Mouse (Mus musculus) embryonic facial prominence, embryonic 10.5 days (tissue): Measurements from ENCODE around the gene Aldh3b2. TPM values are rescaled to one million over a fixed set of nuclear protein-coding genes. Genes with fewer than 3 reads are reported as not detected.

Experiments
- DNase-seq: peaks from one replicate; pipeline ENCODE4 v3.0.0-alpha.2; 2017; ENCODE audit warnings: low spot score
- H3K27ac ChIP-seq: fragments of 300-500 bp; sonication (generic); replicated peaks from 2 replicates; pipeline ENCODE4 v1.5.1; 2016; ENCODE audit warnings: mild to moderate bottlenecking
- H3K27me3 ChIP-seq: fragments of 300-500 bp; sonication (generic); replicated peaks from 2 replicates; pipeline ENCODE4 v1.6.1; 2016; ENCODE audit warnings: low read depth, mild to moderate bottlenecking; ENCODE audit not compliant: poor library complexity, severe bottlenecking
- H3K36me3 ChIP-seq: fragments of 300-500 bp; sonication (generic); replicated peaks from 2 replicates; pipeline ENCODE4 v1.6.1; 2016; ENCODE audit warnings: mild to moderate bottlenecking, moderate library complexity
- H3K4me1 ChIP-seq: fragments of 300-500 bp; sonication (generic); 2 replicates; pipeline ENCODE4 v1.6.1; 2016
- H3K4me3 ChIP-seq: fragments of 300-500 bp; sonication (generic); 2 replicates; pipeline ENCODE4 v1.5.1; 2016; ENCODE audit warnings: mild to moderate bottlenecking, moderate library complexity
- H3K9me3 ChIP-seq: fragments of 300-500 bp; sonication (generic); 2 replicates; pipeline ENCODE4 v1.6.1; 2016; ENCODE audit warnings: mild to moderate bottlenecking
- WGBS: fragments of 180-500 bp; shearing (Covaris S2); methylation state at CpG from one replicate; pipeline ENCODE4 v1.1.7; 2016; 5-methylcytosine and 5-hydroxymethylcytosine counted together
- polyA plus RNA-seq: library from polyadenylated mRNA; unstranded; fragments of >200 nt; fragmentation: Nextera tagmentation; extraction: Ambion mirVana; gene quantifications from 2 replicates; pipeline ENCODE4 v1.2.1, GENCODE M21; 2016

The Aldh3b2 gene
- 1.1 and 1.2 TPM in 2 replicates for polyA plus RNA-seq

- WGBS, result 29% methylated on average over 9 of the region's 9 CpGs
- Histone ChIP-seq H3K27ac (no peak within 1 kb of the TSS; the same call in none of the 2 replicates), H3K27me3 (no peaks in the 10 kb centered on the region), H3K36me3 (no peaks in the 10 kb centered on the region), H3K9me3 (no peaks in the 10 kb centered on the region), H3K4me3 (no peak within 1 kb of the TSS), H3K4me1 (peaks cover 34% of the 10 kb centered on the region)
- peak; percentile 53 for DNase-seq
Observed at GRCm38 (mm10) chr19:3972229-3972628, at the start of gene Aldh3b2. Gene Aldh3b2 (plus strand): TSS chr19:3972328.

- Histone ChIP-seq H3K9me3 (no peaks in the 10 kb centered on the region), H3K27me3 (no peaks in the 10 kb centered on the region), H3K27ac (peak overlapping the region; percentile 59), H3K36me3 (no peaks in the 10 kb centered on the region), H3K4me3 (no peak overlapping the region), H3K4me1 (peaks cover 35% of the 10 kb centered on the region)
- 53% methylated on average over 10 of the region's 10 CpGs for WGBS
- no peak for DNase-seq
Observed at GRCm38 (mm10) chr19:3922661-3923371, 49.3 kb upstream of the Aldh3b2 start.

GRCm38 (mm10) chr19:3923586-3923985, 48.5 kb upstream of the Aldh3b2 start:
- Histone ChIP-seq H3K27me3 (no peaks in the 10 kb centered on the region), H3K4me1 (peaks cover 35% of the 10 kb centered on the region), H3K4me3 (no peak overlapping the region), H3K36me3 (no peaks in the 10 kb centered on the region), H3K27ac (peak overlapping the region; percentile 59), H3K9me3 (no peaks in the 10 kb centered on the region)
- WGBS, result 47% methylated on average over 13 of the region's 13 CpGs
- DNase-seq, result no peak

GRCm38 (mm10) chr19:3924190-3924589, 47.9 kb upstream of the Aldh3b2 start:
- Histone ChIP-seq H3K4me3 (no peak overlapping the region), H3K27ac (peak overlapping the region; percentile 59), H3K36me3 (no peaks in the 10 kb centered on the region), H3K27me3 (no peaks in the 10 kb centered on the region), H3K9me3 (no peaks in the 10 kb centered on the region), H3K4me1 (peaks cover 39% of the 10 kb centered on the region)
- DNase-seq, result no peak
- WGBS, result 89% methylated on average over 8 of the region's 8 CpGs

- Histone ChIP-seq H3K27me3 (no peaks in the 10 kb centered on the region), H3K4me1 (peaks cover 39% of the 10 kb centered on the region), H3K27ac (no peak overlapping the region), H3K4me3 (no peak overlapping the region), H3K9me3 (no peaks in the 10 kb centered on the region), H3K36me3 (no peaks in the 10 kb centered on the region)
- no peak for DNase-seq
- WGBS, result 93% methylated on average over 7 of the region's 7 CpGs
Observed at GRCm38 (mm10) chr19:3924868-3925267, 47.3 kb upstream of the Aldh3b2 start.

GRCm38 (mm10) chr19:3925859-3926258, 46.3 kb upstream of the Aldh3b2 start:
- DNase-seq, result no peak
- WGBS, result 78% methylated on average over 6 of the region's 6 CpGs
- no peaks in the 10 kb centered on the region for H3K9me3 ChIP-seq
- 0 out of 2 replicates have a peak, but pooled peaks cover 4% of the 10 kb centered on the region for H3K27me3 ChIP-seq
- H3K36me3 ChIP-seq, result no peaks in the 10 kb centered on the region
- H3K4me1 ChIP-seq, result peaks cover 42% of the 10 kb centered on the region
- no peak overlapping the region for H3K27ac ChIP-seq
- no peak overlapping the region for H3K4me3 ChIP-seq

- 77% methylated on average over 3 of the region's 3 CpGs for WGBS
- H3K36me3 ChIP-seq, result no peaks in the 10 kb centered on the region
- no peak for DNase-seq
- no peaks in the 10 kb centered on the region for H3K9me3 ChIP-seq
- H3K27ac ChIP-seq, result no peak overlapping the region
- H3K27me3 ChIP-seq, result 0 out of 2 replicates have a peak, but pooled peaks cover 4% of the 10 kb centered on the region
- no peak overlapping the region for H3K4me3 ChIP-seq
- H3K4me1 ChIP-seq, result peaks cover 42% of the 10 kb centered on the region
Observed at GRCm38 (mm10) chr19:3926279-3926678, 45.8 kb upstream of the Aldh3b2 start.

GRCm38 (mm10) chr19:3926685-3927084, 45.4 kb upstream of the Aldh3b2 start:
- WGBS, result 64% methylated on average over 6 of the region's 6 CpGs
- H3K27ac ChIP-seq, result no peak overlapping the region
- H3K4me1 ChIP-seq, result peaks cover 42% of the 10 kb centered on the region

GRCm38 (mm10) chr19:3927989-3928388, 44.1 kb upstream of the Aldh3b2 start:
- Histone ChIP-seq H3K4me1 (peaks cover 38% of the 10 kb centered on the region), H3K9me3 (no peaks in the 10 kb centered on the region), H3K27me3 (0 out of 2 replicates have a peak, but pooled peaks cover 4% of the 10 kb centered on the region), H3K27ac (no peak overlapping the region), H3K36me3 (no peaks in the 10 kb centered on the region), H3K4me3 (no peak overlapping the region)
- 87% methylated on average over 4 of the region's 4 CpGs for WGBS
- DNase-seq, result no peak

More at GRCm38 (mm10) chr19:3926685-3927084, 45.4 kb upstream of the Aldh3b2 start:
- H3K36me3 ChIP-seq, result no peaks in the 10 kb centered on the region
- DNase-seq, result no peak
- H3K4me3 ChIP-seq, result no peak overlapping the region
- 0 out of 2 replicates have a peak, but pooled peaks cover 4% of the 10 kb centered on the region for H3K27me3 ChIP-seq
- H3K9me3 ChIP-seq, result no peaks in the 10 kb centered on the region

GRCm38 (mm10) chr19:3928779-3929178, 43.3 kb upstream of the Aldh3b2 start:
- WGBS, result 81% methylated on average over 4 of the region's 4 CpGs
- no peak for DNase-seq
- H3K4me1 ChIP-seq, result peaks cover 30% of the 10 kb centered on the region
- 0 out of 2 replicates have a peak, but pooled peaks cover 4% of the 10 kb centered on the region for H3K27me3 ChIP-seq
- no peak overlapping the region for H3K4me3 ChIP-seq
- peak overlapping the region; percentile 67; the same call in 1 of the 2 replicates for H3K27ac ChIP-seq
- no peaks in the 10 kb centered on the region for H3K36me3 ChIP-seq
- H3K9me3 ChIP-seq, result no peaks in the 10 kb centered on the region

- Histone ChIP-seq H3K9me3 (no peaks in the 10 kb centered on the region), H3K27me3 (0 out of 2 replicates have a peak, but pooled peaks cover 6% of the 10 kb centered on the region), H3K4me3 (no peak within 1 kb of the TSS), H3K27ac (peak within 1 kb of the TSS; percentile 67), H3K36me3 (no peaks in the 10 kb centered on the region), H3K4me1 (peaks cover 26% of the 10 kb centered on the region)
- no peak for DNase-seq
- WGBS, result 56% methylated on average over 12 of the region's 12 CpGs
Observed at GRCm38 (mm10) chr19:3929211-3929941, 42.8 kb upstream of the Aldh3b2 start, which contains the start of gene Aldh3b1. Gene Aldh3b1 (minus strand): TSS chr19:3929808.

- peak overlapping the region; percentile 67 for H3K27ac ChIP-seq
- no peak for DNase-seq
- 79% methylated on average over 21 of the region's 21 CpGs for WGBS
- H3K9me3 ChIP-seq, result no peaks in the 10 kb centered on the region
- H3K36me3 ChIP-seq, result no peaks in the 10 kb centered on the region
- peaks cover 32% of the 10 kb centered on the region for H3K4me1 ChIP-seq
- H3K4me3 ChIP-seq, result no peak overlapping the region
- peaks cover 13% of the 10 kb centered on the region; the same call in 1 of the 2 replicates for H3K27me3 ChIP-seq
Observed at GRCm38 (mm10) chr19:3930262-3931057, 41.7 kb upstream of the Aldh3b2 start.
